ENCODE assay signal across 20 mouse cellular contexts in the genomic region with DNA sequence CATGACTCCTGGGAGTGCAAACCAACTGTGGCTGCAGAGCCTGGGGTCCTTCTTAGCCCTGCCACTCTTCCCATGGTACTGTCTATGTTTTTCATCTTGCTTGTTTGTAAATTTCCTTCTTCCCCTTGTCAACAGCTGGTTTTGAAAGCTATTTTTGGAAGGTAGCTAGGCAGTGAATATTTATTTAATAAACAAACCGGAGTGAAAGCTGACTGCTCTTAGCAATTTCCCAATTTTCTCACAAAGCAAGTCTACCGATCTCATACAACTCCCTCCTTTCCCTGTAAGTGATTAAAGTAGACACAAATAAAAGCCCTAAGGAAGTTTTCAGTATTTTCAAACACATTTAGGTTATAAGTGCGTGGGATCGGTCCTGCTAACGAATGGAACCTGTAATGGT.
"Had no signal": no experiment of that assay in that cellular context is flagged by ENCODE, and none has a peak within 500 bp of the region (broad histone marks: within the 10 kb centered on the region; RNA-seq: fewer than 3 reads in every experiment).

No protein-coding gene starts in this region.

- DNase-seq: kidney, adult 11 months; kidney, adult 8-10 months; kidney, postnatal 10 days; kidney, postnatal 36 days; layer of hippocampus, postnatal 36 days; liver, embryonic 13.5 days; right cerebral cortex, postnatal 25 days; spleen, adult 18-20 months; thymus, adult 2 months; thymus, postnatal 14 days; thymus, postnatal 4 days had no signal

- H3K36me3 ChIP-seq: liver, embryonic 13.5 days; midbrain, embryonic 12.5 days; midbrain, embryonic 15.5 days; neural tube, embryonic 12.5 days had no signal

- H3K27ac ChIP-seq: kidney, embryonic 15.5 days; left cerebral cortex, adult 2 months; liver, embryonic 13.5 days; macrophage; midbrain, embryonic 12.5 days; midbrain, embryonic 15.5 days; neural tube, embryonic 12.5 days; neural tube, embryonic 15.5 days; stomach, embryonic 15.5 days had no signal

- H3K4me1 ChIP-seq: kidney, embryonic 15.5 days; liver, embryonic 13.5 days; neural tube, embryonic 12.5 days had no signal

- H3K4me2 ChIP-seq: kidney, embryonic 15.5 days; liver, embryonic 13.5 days; midbrain, embryonic 12.5 days; midbrain, embryonic 15.5 days; neural tube, embryonic 12.5 days; neural tube, embryonic 15.5 days; stomach, embryonic 15.5 days had no signal

- H3K27me3 ChIP-seq: kidney, embryonic 15.5 days; liver, embryonic 13.5 days; midbrain, embryonic 12.5 days; midbrain, embryonic 15.5 days; neural tube, embryonic 12.5 days; neural tube, embryonic 15.5 days; stomach, embryonic 15.5 days had no signal

- H3K9me3 ChIP-seq: kidney, embryonic 15.5 days; liver, embryonic 13.5 days; midbrain, embryonic 12.5 days; midbrain, embryonic 15.5 days; neural tube, embryonic 12.5 days; neural tube, embryonic 15.5 days; stomach, embryonic 15.5 days had no signal

- H3K9ac ChIP-seq: kidney, embryonic 15.5 days; liver, embryonic 13.5 days; midbrain, embryonic 12.5 days; midbrain, embryonic 15.5 days; neural tube, embryonic 12.5 days; neural tube, embryonic 15.5 days; stomach, embryonic 15.5 days had no signal

- ATAC-seq: inflammation-experienced regulatory T-cells, adult 6 months; midbrain, embryonic 15.5 days had no signal

- H3K4me3 ChIP-seq: kidney, embryonic 15.5 days; left cerebral cortex, adult 2 months; liver, embryonic 13.5 days; midbrain, embryonic 12.5 days; midbrain, embryonic 15.5 days; neural tube, embryonic 12.5 days; neural tube, embryonic 15.5 days; stomach, embryonic 15.5 days had no signal
